Mouse (Mus musculus) hindbrain, embryonic 15.5 days (tissue): ENCODE measurements around the gene Hipk1. TPM values are rescaled to one million over a fixed set of nuclear protein-coding genes. Genes with fewer than 3 reads are reported as not detected.
"Not testable (repeated sequence)": the region's sequence is repeated elsewhere in the genome, so short reads cannot be mapped to it uniquely, and the experiment has no call there.

ENCODE experiments used
- ATAC-seq: fragments of 200-750 bp; cut with Nextera tagmentation; 2 replicates; pipeline ENCODE4 v1.8.0; 2017; ENCODE audit warnings: low read depth, moderate number of reproducible peaks, moderate TSS enrichment; ENCODE audit not compliant: low FRiP score
- H3K27ac ChIP-seq: fragments of 300-500 bp; sonication (generic); replicated peaks from 2 replicates; pipeline ENCODE4 v1.5.1; 2015; ENCODE audit warnings: mild to moderate bottlenecking, inconsistent platforms
- H3K27me3 ChIP-seq: fragments of 300-500 bp; sonication (generic); 2 replicates; pipeline ENCODE4 v1.6.1; 2015; ENCODE audit warnings: control low read depth, inconsistent platforms
- H3K36me3 ChIP-seq: fragments of 300-500 bp; sonication (generic); 2 replicates; pipeline ENCODE4 v1.6.1; 2015; ENCODE audit warnings: control low read depth, inconsistent platforms
- H3K4me1 ChIP-seq: fragments of 300-500 bp; sonication (generic); replicated peaks from 2 replicates; pipeline ENCODE4 v1.6.1; 2015; ENCODE audit warnings: control low read depth, inconsistent platforms
- H3K4me2 ChIP-seq: fragments of 300-500 bp; sonication (generic); 2 replicates; pipeline ENCODE4 v1.6.1; 2015; ENCODE audit warnings: moderate library complexity, mild to moderate bottlenecking, inconsistent platforms
- H3K4me3 ChIP-seq: fragments of 300-500 bp; sonication (generic); 2 replicates; pipeline ENCODE4 v1.5.1; 2015; ENCODE audit warnings: mild to moderate bottlenecking, inconsistent platforms
- H3K9ac ChIP-seq: fragments of 300-500 bp; sonication (generic); 2 replicates; pipeline ENCODE4 v1.6.1; 2015; ENCODE audit warnings: inconsistent platforms
- H3K9me3 ChIP-seq: fragments of 300-500 bp; sonication (generic); 2 replicates; pipeline ENCODE4 v1.6.1; 2016; ENCODE audit warnings: control low read depth, inconsistent platforms
- WGBS: fragments of 180-500 bp; shearing (Covaris S2); methylation state at CpG from one replicate; pipeline ENCODE4 v1.1.7; 2015; 5-methylcytosine and 5-hydroxymethylcytosine counted together
- polyA plus RNA-seq: library from polyadenylated mRNA; unstranded; fragments of >200 nt; fragmentation: Nextera tagmentation; extraction: Ambion mirVana; gene quantifications from 2 replicates; pipeline ENCODE4 v1.2.1, GENCODE M21; 2015

The Hipk1 gene
- polyA plus RNA-seq, 1 experiment from 2014 or later: 11.5 TPM

DNA sequence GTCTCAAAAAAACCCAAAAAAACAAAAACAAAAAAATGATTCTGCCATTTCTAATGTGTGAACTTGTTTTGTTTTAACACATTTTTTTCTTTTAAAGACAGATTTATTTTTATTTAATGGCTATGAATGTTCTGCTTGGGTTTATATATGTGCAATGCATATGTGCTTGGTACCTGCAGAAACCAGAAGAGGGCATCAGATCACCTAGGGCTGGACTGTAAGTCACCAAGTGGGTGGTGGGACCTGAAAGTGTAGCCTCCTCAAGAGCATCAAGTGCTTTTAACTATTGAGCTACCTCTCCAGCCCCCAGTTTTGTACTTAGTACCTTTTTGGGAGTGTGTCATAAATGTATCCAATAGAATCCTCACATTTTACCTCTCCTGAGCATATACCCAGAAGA, 36.2 kb upstream of the Hipk1 start:
- ATAC-seq: no peak

DNA sequence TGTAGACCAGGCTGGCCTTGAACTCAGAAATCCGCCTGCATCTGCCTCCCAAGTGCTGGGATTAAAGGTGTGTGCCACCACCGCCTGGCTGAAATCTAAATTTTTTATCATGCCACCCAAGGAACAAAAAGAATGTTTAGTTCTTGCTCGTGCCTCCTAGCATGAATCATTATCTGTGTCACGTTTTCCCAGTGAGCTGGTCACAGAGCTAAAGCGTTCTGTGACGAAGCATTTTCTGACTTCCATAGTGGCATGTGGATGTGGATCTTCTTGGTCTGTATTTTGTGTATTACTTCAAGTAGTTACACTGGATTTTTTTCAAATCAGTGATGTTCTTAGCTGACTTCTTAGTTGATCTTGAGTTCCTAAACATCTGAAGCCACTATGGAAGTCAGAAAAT, 19.6 kb upstream of the Hipk1 start:
- Histone ChIP-seq H3K4me1 (peaks cover 16% of the 10 kb centered on the region), H3K4me3 (no peak overlapping the region), H3K27me3 (no peaks in the 10 kb centered on the region), H3K9me3 (no peaks in the 10 kb centered on the region), H3K4me2 (no peak overlapping the region), H3K36me3 (peaks cover 20% of the 10 kb centered on the region), H3K27ac (no peak overlapping the region), H3K9ac (no peak overlapping the region)
- ATAC-seq: no peak
- 89% methylated on average over 6 of the region's 6 CpGs for WGBS

More for the DNA sequence above, 36.2 kb upstream of the Hipk1 start:
- H3K4me3 ChIP-seq: no peak overlapping the region
- no peak overlapping the region for H3K27ac ChIP-seq
- peaks cover 5% of the 10 kb centered on the region for H3K36me3 ChIP-seq
- H3K9ac ChIP-seq: no peak overlapping the region
- no peak overlapping the region for H3K4me2 ChIP-seq
- H3K4me1 ChIP-seq: no peaks in the 10 kb centered on the region
- no peaks in the 10 kb centered on the region for H3K27me3 ChIP-seq
- H3K9me3 ChIP-seq: no peaks in the 10 kb centered on the region

DNA sequence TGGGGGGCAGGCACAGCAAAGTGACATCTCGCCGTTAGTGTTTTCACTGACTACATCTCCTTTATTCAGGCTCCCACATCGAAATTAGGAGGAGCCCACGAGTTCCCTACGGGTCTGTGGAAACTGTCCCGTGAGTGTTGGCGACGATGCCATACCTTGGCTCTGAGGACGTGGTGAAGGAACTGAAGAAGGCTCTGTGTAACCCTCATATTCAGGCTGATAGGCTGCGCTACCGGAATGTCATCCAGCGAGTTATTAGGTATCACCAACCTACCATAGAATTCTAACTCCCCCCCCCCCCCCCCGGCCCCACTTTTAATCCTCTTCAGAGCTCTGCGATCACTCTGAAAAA, 18.4 kb upstream of the Hipk1 start:
- ATAC-seq: peak; percentile 68; the same call in 1 of the 2 replicates
- H3K27ac ChIP-seq: peak overlapping the region; percentile 94

DNA sequence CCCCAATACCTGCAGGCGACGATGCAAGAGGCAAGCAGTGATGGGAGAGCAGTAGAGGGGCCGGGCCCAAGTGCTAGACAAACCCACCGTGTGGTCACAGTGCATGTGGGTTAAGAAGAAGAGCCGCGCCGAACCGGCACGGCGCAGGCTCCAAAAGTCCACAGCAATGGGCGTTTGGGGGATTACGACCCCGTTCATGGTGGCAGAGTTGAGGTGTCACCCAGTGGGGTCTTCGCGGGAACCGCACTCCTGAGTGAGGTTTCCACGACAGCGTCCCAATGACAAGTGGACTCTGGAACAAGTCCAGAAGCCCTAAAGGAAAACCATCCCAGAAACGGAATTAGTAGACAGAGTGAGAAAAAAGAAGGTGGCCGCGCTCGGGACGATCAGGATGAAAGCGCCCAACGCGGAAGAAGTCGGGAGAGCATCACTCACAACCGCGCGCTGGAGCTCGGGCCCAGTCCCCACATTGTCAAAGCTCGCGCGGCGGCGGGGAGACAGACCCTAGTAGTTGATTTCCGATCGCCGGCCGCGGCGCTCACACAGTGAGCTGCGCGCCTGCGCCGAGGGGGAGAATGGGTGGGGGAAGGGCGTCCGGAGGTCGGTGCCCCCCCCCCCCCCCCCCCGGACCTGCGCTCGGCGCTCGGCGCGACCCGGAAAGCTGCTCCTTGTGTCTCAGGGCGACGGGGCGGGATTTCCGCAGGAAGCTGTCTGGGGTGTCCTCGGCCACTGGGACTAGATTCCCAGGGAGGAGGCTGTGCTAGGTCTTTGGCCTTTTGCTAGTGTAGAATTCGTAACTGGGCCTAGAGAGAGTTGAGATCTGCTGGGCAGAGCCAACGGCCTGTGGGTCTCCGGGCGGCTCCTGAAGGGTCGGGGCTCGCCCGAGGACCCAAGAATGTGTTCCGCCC, 17.8 kb upstream of the Hipk1 start, which contains the start of the genes Dclre1b, Ap4b1 and Gm43064:
Gene Dclre1b, minus strand, starts transcription at position 554 of the 908 bp plus-strand sequence.
Gene Ap4b1, plus strand, starts transcription at position 630 of the 908 bp plus-strand sequence.
Gene Gm43064, plus strand, starts transcription at position 683 of the 908 bp plus-strand sequence.
- Histone ChIP-seq H3K4me1 (peaks cover 16% of the 10 kb centered on the region), H3K4me2 (peak within 1 kb of the TSS; percentile 87), H3K27me3 (no peaks in the 10 kb centered on the region), H3K9ac (peak within 1 kb of the TSS; percentile 88), H3K27ac (peak within 1 kb of the TSS; percentile 94), H3K4me3 (peak within 1 kb of the TSS; percentile 95), H3K36me3 (peaks cover 14% of the 10 kb centered on the region), H3K9me3 (no peaks in the 10 kb centered on the region)
- ATAC-seq: peak; percentile 98
- under 1% methylated on average over 55 of the region's 70 CpGs for WGBS

More for the DNA sequence above, 18.4 kb upstream of the Hipk1 start:
- peak overlapping the region; percentile 88 for H3K9ac ChIP-seq
- no peaks in the 10 kb centered on the region for H3K9me3 ChIP-seq
- H3K27me3 ChIP-seq: no peaks in the 10 kb centered on the region
- peak overlapping the region; percentile 87 for H3K4me2 ChIP-seq
- H3K36me3 ChIP-seq: peaks cover 13% of the 10 kb centered on the region
- peaks cover 16% of the 10 kb centered on the region for H3K4me1 ChIP-seq
- WGBS: 4% methylated on average over 14 of the region's 14 CpGs
- H3K4me3 ChIP-seq: peak overlapping the region; percentile 95

- 90% methylated on average over 1 of the region's 1 CpGs for WGBS
- Histone ChIP-seq H3K27me3 (no peaks in the 10 kb centered on the region), H3K36me3 (peaks cover 33% of the 10 kb centered on the region), H3K9me3 (no peaks in the 10 kb centered on the region), H3K4me1 (peaks cover 16% of the 10 kb centered on the region), H3K9ac (no peak overlapping the region), H3K4me2 (no peak overlapping the region), H3K27ac (no peak overlapping the region), H3K4me3 (no peak overlapping the region)
- no peak for ATAC-seq
Observed at GRCm38 (mm10) chr3:103805671-103806070, 14.3 kb upstream of the Hipk1 start.

DNA sequence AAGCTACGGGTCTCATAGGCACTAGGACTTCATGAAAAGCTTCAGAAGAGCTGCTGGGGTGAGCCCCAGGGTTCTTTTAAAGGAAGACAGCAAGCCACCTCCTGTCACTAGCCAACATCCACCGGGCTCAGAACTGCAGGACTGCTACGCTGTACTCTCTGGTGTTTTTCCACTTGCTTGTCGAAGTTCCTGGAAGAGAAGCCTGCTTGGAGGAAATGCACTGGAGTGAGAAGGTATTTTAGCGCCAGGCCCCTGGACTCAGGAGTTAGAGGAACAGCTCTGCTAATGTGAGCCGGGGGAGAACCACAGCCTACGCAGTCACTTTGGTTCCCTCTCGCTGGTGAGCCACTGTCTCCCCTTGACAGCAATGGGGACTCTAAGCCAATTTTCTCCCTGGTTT, 11.5 kb upstream of the Hipk1 start:
- H3K36me3 ChIP-seq: peaks cover 34% of the 10 kb centered on the region
- 93% methylated on average over 8 of the region's 8 CpGs for WGBS
- H3K4me2 ChIP-seq: no peak overlapping the region
- no peak overlapping the region for H3K9ac ChIP-seq
- no peak overlapping the region for H3K4me3 ChIP-seq
- peaks cover 3% of the 10 kb centered on the region for H3K4me1 ChIP-seq
- ATAC-seq: no peak
- H3K27ac ChIP-seq: no peak overlapping the region
- H3K27me3 ChIP-seq: no peaks in the 10 kb centered on the region
- H3K9me3 ChIP-seq: no peaks in the 10 kb centered on the region

- Histone ChIP-seq H3K4me1 (no peaks in the 10 kb centered on the region), H3K27me3 (no peaks in the 10 kb centered on the region), H3K9me3 (no peaks in the 10 kb centered on the region), H3K36me3 (peaks cover 32% of the 10 kb centered on the region), H3K4me2 (no peak overlapping the region), H3K4me3 (no peak overlapping the region), H3K9ac (no peak overlapping the region), H3K27ac (peak overlapping the region; percentile 38)
- ATAC-seq: 0 out of 2 replicates have a peak, but pooled peaks have one; percentile 48
- WGBS: 75% methylated on average over 10 of the region's 10 CpGs
Observed at GRCm38 (mm10) chr3:103801631-103802531, 10.5 kb upstream of the Hipk1 start.

DNA sequence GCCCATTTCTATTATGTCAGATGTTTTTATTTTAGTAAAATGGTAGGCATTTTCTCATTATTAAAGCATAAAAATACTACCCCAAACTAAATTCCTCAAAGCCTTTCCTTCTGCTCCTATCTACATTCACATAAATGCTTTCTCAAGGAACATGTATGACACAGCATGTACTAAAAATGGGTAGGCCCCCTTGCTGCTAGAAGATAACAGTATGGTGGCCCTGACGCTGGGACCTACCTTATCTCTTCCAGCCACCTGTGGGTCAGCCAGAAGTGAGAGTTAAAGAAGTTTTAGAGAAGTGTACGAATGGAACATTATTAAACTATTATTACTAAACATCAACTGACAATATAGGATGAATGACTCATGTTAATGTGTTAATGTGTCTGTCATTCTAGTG, 8.1 kb upstream of the Hipk1 start:
- Histone ChIP-seq H3K4me1 (no peaks in the 10 kb centered on the region), H3K27me3 (no peaks in the 10 kb centered on the region), H3K4me2 (no peak overlapping the region), H3K9ac (no peak overlapping the region), H3K9me3 (no peaks in the 10 kb centered on the region), H3K27ac (no peak overlapping the region), H3K4me3 (no peak overlapping the region), H3K36me3 (peaks cover 26% of the 10 kb centered on the region)
- no peak for ATAC-seq
- WGBS: 86% methylated on average over 2 of the region's 2 CpGs

DNA sequence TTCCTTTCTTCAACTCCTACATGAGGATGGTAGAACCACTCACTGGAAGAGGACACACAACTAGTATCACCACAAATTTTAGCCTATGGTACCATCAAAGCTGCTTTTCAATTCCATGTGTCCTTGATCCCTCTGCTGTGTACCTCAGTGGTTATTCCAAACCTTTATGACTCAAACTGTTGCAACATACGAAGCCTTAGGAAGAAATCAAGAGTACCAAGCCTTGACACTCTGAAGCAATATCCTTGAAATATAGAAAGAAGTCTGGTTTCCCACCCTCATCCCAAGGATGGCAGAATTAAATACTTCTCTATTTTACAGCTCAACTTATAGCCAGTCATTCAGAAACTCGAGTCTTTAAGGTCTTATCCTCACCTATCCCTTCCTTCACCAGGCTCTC, 5.0 kb upstream of the Hipk1 start:
- Histone ChIP-seq H3K4me3 (no peak overlapping the region), H3K27me3 (0 out of 2 replicates have a peak, but pooled peaks cover 2% of the 10 kb centered on the region), H3K9me3 (no peaks in the 10 kb centered on the region), H3K9ac (no peak overlapping the region), H3K27ac (no peak overlapping the region), H3K4me2 (no peak overlapping the region), H3K4me1 (peaks cover 6% of the 10 kb centered on the region; the same call in 1 of the 2 replicates), H3K36me3 (0 out of 2 replicates have a peak, but pooled peaks cover 3% of the 10 kb centered on the region)
- no peak for ATAC-seq
- WGBS: 64% methylated on average over 2 of the region's 2 CpGs

DNA sequence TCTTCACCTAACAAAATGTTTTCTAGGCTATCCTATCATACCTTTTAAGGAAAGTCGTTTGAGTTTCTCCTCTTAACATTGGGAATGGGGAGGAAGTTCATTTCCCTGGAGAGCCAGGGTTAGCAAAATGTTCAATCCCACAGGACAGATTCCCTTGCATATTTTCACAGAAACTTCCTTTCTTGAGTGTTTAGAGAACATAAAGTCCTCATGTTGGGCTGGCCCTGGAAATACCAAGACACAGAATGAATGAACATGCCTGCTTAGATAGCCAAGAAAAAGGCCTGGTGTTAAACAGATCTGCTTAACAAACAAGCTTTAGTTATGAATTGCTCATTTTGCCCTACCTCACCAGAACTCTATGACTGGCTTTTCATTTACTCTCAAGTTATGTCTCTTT, 1.2 kb upstream of the Hipk1 start:
- Histone ChIP-seq H3K9ac (no peak overlapping the region), H3K27me3 (0 out of 2 replicates have a peak, but pooled peaks cover 2% of the 10 kb centered on the region), H3K4me2 (no peak overlapping the region), H3K4me1 (peaks cover 25% of the 10 kb centered on the region), H3K9me3 (no peaks in the 10 kb centered on the region), H3K36me3 (no peaks in the 10 kb centered on the region), H3K4me3 (no peak overlapping the region), H3K27ac (no peak overlapping the region)
- ATAC-seq: no peak
- WGBS: 77% methylated on average over 1 of the region's 1 CpGs

GRCm38 (mm10) chr3:103792111-103792406, 696 bp upstream of the Hipk1 start:
- peak overlapping the region; percentile 96; the same call in 1 of the 2 replicates for H3K27ac ChIP-seq
- 88% methylated on average over 5 of the region's 5 CpGs for WGBS
- not testable (repeated sequence) for H3K27me3 ChIP-seq, H3K36me3 ChIP-seq, ATAC-seq, H3K9me3 ChIP-seq
- H3K4me2 ChIP-seq: peak overlapping the region; percentile 74
- H3K9ac ChIP-seq: peak overlapping the region; percentile 93; the same call in 1 of the 2 replicates
- 0 out of 2 replicates have a peak overlapping the region, but pooled peaks have one; percentile 89 for H3K4me3 ChIP-seq
- H3K4me1 ChIP-seq: peaks cover 28% of the 10 kb centered on the region
